Mouse (Mus musculus): Measurements from ENCODE around the gene Cntn4. TPM values are rescaled to one million over a fixed set of nuclear protein-coding genes. Genes with fewer than 3 reads are reported as not detected.

Cntn4 gene
- polyA plus RNA-seq, 1 experiment from 2014 or later: 5.3 TPM

- 90% methylated on average over 3 of the region's 3 CpGs for WGBS
- H3K27ac ChIP-seq: no peak overlapping the region
- H3K4me2 ChIP-seq (replicated peaks): no peak overlapping the region
- no peak overlapping the region for H3K9ac ChIP-seq
- no peak overlapping the region for H3K4me3 ChIP-seq
- no peaks in the 10 kb centered on the region for H3K36me3 ChIP-seq
- H3K4me1 ChIP-seq: no peaks in the 10 kb centered on the region
- no peak for ATAC-seq (ENCODE audit: insufficient number of reproducible peaks, insufficient read depth, low FRiP score, low TSS enrichment)
- no peaks in the 10 kb centered on the region for H3K9me3 ChIP-seq
- no peaks in the 10 kb centered on the region for H3K27me3 ChIP-seq
Observed at GRCm38 (mm10) chr6:106265487-106265886, 588.0 kb downstream of the Cntn4 start.

DNA sequence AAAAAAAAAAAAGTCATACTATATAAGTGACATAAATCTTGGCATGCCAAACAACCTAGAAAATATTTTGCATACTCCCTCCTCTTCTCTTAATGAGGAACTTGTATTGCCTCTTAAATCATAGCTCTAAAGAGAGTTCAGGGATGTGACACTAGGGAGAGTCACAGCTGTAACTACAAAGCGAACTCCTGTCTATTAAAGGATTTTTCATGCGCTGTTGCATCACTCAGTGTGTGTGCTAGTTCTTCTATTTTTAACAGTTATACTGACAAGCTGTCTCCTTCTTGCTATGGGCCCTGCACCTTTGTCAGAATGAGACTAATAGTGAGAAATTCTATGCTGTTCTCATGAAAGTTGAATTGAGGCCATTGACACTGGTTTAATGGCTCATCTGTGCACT lies 588.8 kb downstream of the Cntn4 start:
- no peak overlapping the region for H3K9ac ChIP-seq
- no peak overlapping the region for H3K27ac ChIP-seq
- no peaks in the 10 kb centered on the region for H3K27me3 ChIP-seq
- no peak for ATAC-seq (ENCODE audit: insufficient number of reproducible peaks, insufficient read depth, low FRiP score, low TSS enrichment)
- no peak overlapping the region for H3K4me3 ChIP-seq
- H3K36me3 ChIP-seq: no peaks in the 10 kb centered on the region
- 86% methylated on average over 2 of the region's 2 CpGs for WGBS
- H3K4me2 ChIP-seq (replicated peaks): no peak overlapping the region
- no peaks in the 10 kb centered on the region for H3K9me3 ChIP-seq
- H3K4me1 ChIP-seq: no peaks in the 10 kb centered on the region

DNA sequence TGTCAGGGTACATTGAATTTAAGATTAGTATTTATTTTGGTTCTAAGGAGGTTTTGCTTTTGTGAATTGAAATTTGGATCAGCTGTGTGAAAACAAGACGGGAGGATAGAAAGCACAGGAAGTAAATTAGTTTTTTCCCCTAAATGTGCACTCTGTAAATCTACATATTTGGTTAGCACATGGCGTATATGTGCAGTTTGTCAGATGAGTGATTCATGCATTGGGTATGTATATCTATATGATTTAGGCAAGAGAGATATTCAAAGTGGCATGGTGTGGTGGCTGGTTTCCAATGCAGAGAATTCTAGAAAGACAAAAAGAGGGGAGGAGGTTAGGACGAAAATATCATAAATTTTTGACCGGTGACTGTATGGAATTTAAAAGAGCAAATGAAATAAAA lies 591.3 kb downstream of the Cntn4 start:
- WGBS: 84% methylated on average over 4 of the region's 4 CpGs
- Histone ChIP-seq H3K36me3 (no peaks in the 10 kb centered on the region), H3K9me3 (no peaks in the 10 kb centered on the region), H3K4me2 (replicated peaks) (no peak overlapping the region), H3K4me3 (no peak overlapping the region), H3K4me1 (no peaks in the 10 kb centered on the region), H3K9ac (no peak overlapping the region), H3K27me3 (no peaks in the 10 kb centered on the region), H3K27ac (no peak overlapping the region)
- ATAC-seq (ENCODE audit: insufficient number of reproducible peaks, insufficient read depth, low FRiP score, low TSS enrichment): no peak

GRCm38 (mm10) chr6:106277139-106277538 lies 599.7 kb downstream of the Cntn4 start:
- ATAC-seq (ENCODE audit: insufficient number of reproducible peaks, insufficient read depth, low FRiP score, low TSS enrichment): no peak
- H3K4me3 ChIP-seq: no peak overlapping the region
- H3K27ac ChIP-seq: no peak overlapping the region
- H3K27me3 ChIP-seq: no peaks in the 10 kb centered on the region
- no peaks in the 10 kb centered on the region for H3K4me1 ChIP-seq
- no peak overlapping the region for H3K9ac ChIP-seq
- 89% methylated on average over 2 of the region's 2 CpGs for WGBS
- no peaks in the 10 kb centered on the region for H3K36me3 ChIP-seq
- H3K9me3 ChIP-seq: no peaks in the 10 kb centered on the region
- no peak overlapping the region for H3K4me2 ChIP-seq (replicated peaks)

- H3K36me3 ChIP-seq: no peaks in the 10 kb centered on the region
- H3K4me1 ChIP-seq: no peaks in the 10 kb centered on the region
- no peak overlapping the region for H3K4me3 ChIP-seq
- H3K27ac ChIP-seq: no peak overlapping the region
- H3K27me3 ChIP-seq: no peaks in the 10 kb centered on the region
- H3K9me3 ChIP-seq: no peaks in the 10 kb centered on the region
- no peak overlapping the region for H3K9ac ChIP-seq
- no peak overlapping the region for H3K4me2 ChIP-seq (replicated peaks)
- no peak for ATAC-seq (ENCODE audit: insufficient number of reproducible peaks, insufficient read depth, low FRiP score, low TSS enrichment)
- 89% methylated on average over 6 of the region's 6 CpGs for WGBS
Observed at GRCm38 (mm10) chr6:106281621-106282020, 604.2 kb downstream of the Cntn4 start.

DNA sequence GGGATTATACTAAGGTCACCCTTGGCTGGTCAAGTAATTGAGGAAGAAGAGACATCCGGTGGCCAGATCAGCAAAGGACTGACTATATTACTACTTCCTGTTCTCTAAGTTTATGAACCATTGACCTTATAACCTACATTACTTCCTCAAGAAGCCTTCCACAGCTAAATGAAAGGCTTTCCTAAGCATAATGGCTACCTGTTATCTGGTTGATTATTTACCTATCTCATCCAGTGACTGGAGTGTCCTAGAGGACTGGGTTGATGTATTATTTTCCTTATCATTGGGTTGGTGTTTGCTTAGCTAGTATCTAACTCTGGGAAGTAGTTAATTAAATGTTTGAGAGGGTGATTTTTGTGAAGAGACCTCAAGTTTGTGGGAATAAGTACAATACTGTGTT lies 606.4 kb downstream of the Cntn4 start:
- no peaks in the 10 kb centered on the region for H3K27me3 ChIP-seq
- no peak overlapping the region for H3K4me2 ChIP-seq (replicated peaks)
- H3K9ac ChIP-seq: no peak overlapping the region
- WGBS: 76% methylated on average over 1 of the region's 1 CpGs
- H3K27ac ChIP-seq: no peak overlapping the region
- no peak overlapping the region for H3K4me3 ChIP-seq
- no peak for ATAC-seq (ENCODE audit: insufficient number of reproducible peaks, insufficient read depth, low FRiP score, low TSS enrichment)
- H3K36me3 ChIP-seq: no peaks in the 10 kb centered on the region
- H3K4me1 ChIP-seq: no peaks in the 10 kb centered on the region
- no peaks in the 10 kb centered on the region for H3K9me3 ChIP-seq

DNA sequence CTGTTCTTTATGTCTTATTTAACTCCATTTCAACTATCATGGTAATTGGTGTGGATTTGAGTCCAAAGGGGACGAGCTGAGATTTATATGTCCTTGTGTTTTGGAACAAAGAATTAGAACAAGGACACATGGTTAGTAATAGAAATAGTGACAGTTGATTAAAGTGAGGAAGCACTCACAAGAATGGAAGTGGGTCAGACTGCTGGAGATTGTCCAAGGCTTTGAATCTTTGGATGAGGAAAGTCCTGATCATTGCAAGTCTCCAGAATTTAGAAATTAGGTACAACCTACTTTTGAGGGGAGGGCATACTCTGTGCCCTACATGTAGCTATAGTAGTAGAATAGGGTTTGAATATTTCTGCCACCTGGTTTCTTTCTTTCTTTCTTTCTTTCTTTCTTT lies 622.0 kb downstream of the Cntn4 start:
- no peak overlapping the region for H3K27ac ChIP-seq
- 66% methylated on average over 1 of the region's 1 CpGs for WGBS
- no peak for ATAC-seq (ENCODE audit: insufficient number of reproducible peaks, insufficient read depth, low FRiP score, low TSS enrichment)
- H3K4me3 ChIP-seq: no peak overlapping the region
- no peaks in the 10 kb centered on the region for H3K4me1 ChIP-seq
- no peaks in the 10 kb centered on the region for H3K27me3 ChIP-seq
- no peaks in the 10 kb centered on the region for H3K36me3 ChIP-seq
- no peak overlapping the region for H3K9ac ChIP-seq
- no peak overlapping the region for H3K4me2 ChIP-seq (replicated peaks)
- H3K9me3 ChIP-seq: no peaks in the 10 kb centered on the region

DNA sequence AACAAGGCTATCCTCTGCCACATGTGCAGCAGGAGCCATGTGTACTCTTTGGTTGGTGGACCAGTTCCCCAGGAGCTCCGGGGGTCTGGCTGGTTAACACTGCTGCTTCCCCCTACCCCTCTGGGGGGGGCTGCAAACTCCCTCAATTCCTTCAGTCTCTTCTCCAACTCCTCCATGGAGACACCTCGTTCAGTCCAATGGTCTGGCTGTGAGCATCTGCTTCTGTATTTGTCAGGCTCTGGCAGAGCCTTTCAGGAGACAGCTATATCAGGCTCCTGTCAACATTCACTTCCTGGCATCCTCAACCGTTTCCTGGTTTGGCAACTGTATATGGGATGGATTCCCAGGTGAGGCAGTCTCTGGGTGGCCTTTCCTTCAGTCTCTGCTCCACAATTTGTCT lies 622.7 kb downstream of the Cntn4 start:
- H3K27me3 ChIP-seq: no peaks in the 10 kb centered on the region
- no peaks in the 10 kb centered on the region for H3K9me3 ChIP-seq
- H3K36me3 ChIP-seq: no peaks in the 10 kb centered on the region
- no peak overlapping the region for H3K4me3 ChIP-seq
- H3K4me2 ChIP-seq (replicated peaks): no peak overlapping the region
- no peaks in the 10 kb centered on the region for H3K4me1 ChIP-seq
- 60% methylated on average over 3 of the region's 3 CpGs for WGBS
- no peak overlapping the region for H3K27ac ChIP-seq
- no peak for ATAC-seq (ENCODE audit: insufficient number of reproducible peaks, insufficient read depth, low FRiP score, low TSS enrichment)
- H3K9ac ChIP-seq: no peak overlapping the region

- WGBS: 72% methylated on average over 4 of the region's 4 CpGs
- no peak overlapping the region for H3K4me3 ChIP-seq
- H3K9ac ChIP-seq: no peak overlapping the region
- H3K36me3 ChIP-seq: no peaks in the 10 kb centered on the region
- no peak overlapping the region for H3K27ac ChIP-seq
- no peak for ATAC-seq (ENCODE audit: insufficient number of reproducible peaks, insufficient read depth, low FRiP score, low TSS enrichment)
- no peaks in the 10 kb centered on the region for H3K9me3 ChIP-seq
- H3K4me1 ChIP-seq: no peaks in the 10 kb centered on the region
- no peak overlapping the region for H3K4me2 ChIP-seq (replicated peaks)
- H3K27me3 ChIP-seq: no peaks in the 10 kb centered on the region
Observed at GRCm38 (mm10) chr6:106302435-106302834, 625.0 kb downstream of the Cntn4 start.

DNA sequence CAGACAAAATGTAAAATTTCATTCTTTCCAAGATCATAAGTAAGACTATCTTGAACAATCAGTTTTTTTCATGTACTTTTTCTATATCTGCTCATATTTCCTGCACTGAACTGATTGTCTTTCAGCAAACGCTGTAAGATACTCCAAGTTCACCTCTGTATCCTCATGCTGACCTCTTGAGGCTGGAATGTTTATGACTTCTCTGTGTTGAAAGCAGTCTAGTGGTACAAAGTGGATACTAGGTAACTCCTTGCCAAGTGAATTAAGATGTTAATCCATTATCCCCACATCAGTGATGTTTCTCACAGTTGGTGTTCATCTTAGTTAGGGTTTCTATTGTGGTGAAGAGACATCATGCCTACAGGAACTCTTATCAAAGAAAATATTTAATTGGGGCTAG lies 651.5 kb downstream of the Cntn4 start:
- H3K4me2 ChIP-seq (replicated peaks): no peak overlapping the region
- no peak overlapping the region for H3K4me3 ChIP-seq
- H3K36me3 ChIP-seq: no peaks in the 10 kb centered on the region
- ATAC-seq (ENCODE audit: insufficient number of reproducible peaks, insufficient read depth, low FRiP score, low TSS enrichment): no peak
- H3K27me3 ChIP-seq: no peaks in the 10 kb centered on the region
- no peaks in the 10 kb centered on the region for H3K9me3 ChIP-seq
- no peaks in the 10 kb centered on the region for H3K4me1 ChIP-seq
- H3K9ac ChIP-seq: no peak overlapping the region
- H3K27ac ChIP-seq: no peak overlapping the region
- WGBS: 51% methylated on average over 1 of the region's 1 CpGs

- Histone ChIP-seq H3K27ac (no peak overlapping the region), H3K36me3 (no peaks in the 10 kb centered on the region), H3K9ac (no peak overlapping the region), H3K4me2 (replicated peaks) (no peak overlapping the region), H3K4me1 (no peaks in the 10 kb centered on the region), H3K27me3 (no peaks in the 10 kb centered on the region), H3K4me3 (no peak overlapping the region), H3K9me3 (no peaks in the 10 kb centered on the region)
- 72% methylated on average over 1 of the region's 1 CpGs for WGBS
- no peak for ATAC-seq (ENCODE audit: insufficient number of reproducible peaks, insufficient read depth, low FRiP score, low TSS enrichment)
Observed at GRCm38 (mm10) chr6:106329636-106330035, 652.2 kb downstream of the Cntn4 start.

- no peaks in the 10 kb centered on the region for H3K27me3 ChIP-seq
- no peak overlapping the region for H3K27ac ChIP-seq
- no peaks in the 10 kb centered on the region for H3K4me1 ChIP-seq
- no peak overlapping the region for H3K4me2 ChIP-seq (replicated peaks)
- H3K36me3 ChIP-seq: no peaks in the 10 kb centered on the region
- 88% methylated on average over 3 of the region's 3 CpGs for WGBS
- no peaks in the 10 kb centered on the region for H3K9me3 ChIP-seq
- H3K9ac ChIP-seq: no peak overlapping the region
- no peak for ATAC-seq (ENCODE audit: insufficient number of reproducible peaks, insufficient read depth, low FRiP score, low TSS enrichment)
- H3K4me3 ChIP-seq: no peak overlapping the region
Observed at GRCm38 (mm10) chr6:106332466-106332865, 655.0 kb downstream of the Cntn4 start.

GRCm38 (mm10) chr6:106332933-106333332 lies 655.5 kb downstream of the Cntn4 start:
- Histone ChIP-seq H3K36me3 (no peaks in the 10 kb centered on the region), H3K27ac (no peak overlapping the region), H3K9me3 (no peaks in the 10 kb centered on the region), H3K9ac (no peak overlapping the region), H3K27me3 (no peaks in the 10 kb centered on the region), H3K4me3 (no peak overlapping the region), H3K4me2 (replicated peaks) (no peak overlapping the region), H3K4me1 (no peaks in the 10 kb centered on the region)
- WGBS: 78% methylated on average over 1 of the region's 1 CpGs
- no peak for ATAC-seq (ENCODE audit: insufficient number of reproducible peaks, insufficient read depth, low FRiP score, low TSS enrichment)
